Mouse (Mus musculus) liver, embryonic 14.5 days (tissue): ENCODE measurements around the gene Slc34a2.

Experiments used
- CTCF ChIP-seq: IDR thresholded peaks from 2 replicates; pipeline ENCODE4 v1.5.1; 2016; ENCODE audit warnings: antibody characterized with exemption, low read depth, control low read depth
- EP300 ChIP-seq: IDR thresholded peaks from 2 replicates; pipeline ENCODE4 v1.6.1; 2016; ENCODE audit warnings: antibody characterized with exemption, low read depth

GRCm38 (mm10) chr5:52990687-52991341, 47.1 kb upstream of the Slc34a2 start:
- no peak for TF ChIP-seq CTCF
- TF ChIP-seq EP300: no peak
